Mouse (Mus musculus) hindbrain, embryonic 12.5 days (tissue): ENCODE measurements at regions not wholly inside any gene's neighbourhood (a gene's known extent, or its start where the extent isn't known, plus 50 kb on each side); places are given as distances from the start of the nearest gene placed in this dataset.

Source experiments
- ATAC-seq: fragments of 200-750 bp; cut with Nextera tagmentation; 2 replicates; pipeline ENCODE4 v1.8.0; 2017; ENCODE audit warnings: moderate TSS enrichment; ENCODE audit not compliant: low FRiP score
- H3K27ac ChIP-seq: fragments of 300-500 bp; sonication (generic); 2 replicates; pipeline ENCODE4 v1.5.1; 2016; ENCODE audit warnings: mild to moderate bottlenecking
- H3K27me3 ChIP-seq: fragments of 300-500 bp; sonication (generic); 2 replicates; pipeline ENCODE4 v1.6.1; 2016; ENCODE audit warnings: mild to moderate bottlenecking
- H3K36me3 ChIP-seq: fragments of 300-500 bp; sonication (generic); 2 replicates; pipeline ENCODE4 v1.6.1; 2016; ENCODE audit warnings: mild to moderate bottlenecking
- H3K4me1 ChIP-seq: fragments of 300-500 bp; sonication (generic); 2 replicates; pipeline ENCODE4 v1.6.1; 2016
- H3K4me2 ChIP-seq: fragments of 300-500 bp; sonication (generic); replicated peaks from 2 replicates; pipeline ENCODE4 v1.6.1; 2016; ENCODE audit warnings: mild to moderate bottlenecking
- H3K4me3 ChIP-seq: fragments of 300-500 bp; sonication (generic); 2 replicates; pipeline ENCODE4 v1.5.1; 2016; ENCODE audit warnings: mild to moderate bottlenecking
- H3K9ac ChIP-seq: fragments of 300-500 bp; sonication (generic); 2 replicates; pipeline ENCODE4 v1.6.1; 2016; ENCODE audit warnings: mild to moderate bottlenecking, moderate library complexity
- H3K9me3 ChIP-seq: fragments of 300-500 bp; sonication (generic); replicated peaks from 2 replicates; pipeline ENCODE4 v1.6.1; 2016; ENCODE audit warnings: mild to moderate bottlenecking
- WGBS: fragments of 180-500 bp; shearing (Covaris S2); methylation state at CpG from one replicate; pipeline ENCODE4 v1.1.7; 2016; 5-methylcytosine and 5-hydroxymethylcytosine counted together

- H3K4me2 ChIP-seq: no peak overlapping the region
- H3K36me3 ChIP-seq: no peaks in the 10 kb centered on the region
- H3K27ac ChIP-seq: no peak overlapping the region
- peaks cover 6% of the 10 kb centered on the region; the same call in 1 of the 2 replicates for H3K4me1 ChIP-seq
- no peak overlapping the region for H3K4me3 ChIP-seq
- 92% methylated on average over 4 of the region's 4 CpGs for WGBS
- H3K9me3 ChIP-seq: no peaks in the 10 kb centered on the region
- H3K27me3 ChIP-seq: no peaks in the 10 kb centered on the region
- no peak overlapping the region for H3K9ac ChIP-seq
- 0 out of 2 replicates have a peak, but pooled peaks have one; percentile 43 for ATAC-seq
These were observed 191.1 kb upstream of the Nt5c1b start for GRCm38 (mm10) chr12:10178718-10179117.

GRCm38 (mm10) chr12:10179147-10179814 is 190.5 kb upstream of the Nt5c1b start:
- Histone ChIP-seq H3K27me3 (no peaks in the 10 kb centered on the region), H3K9ac (no peak overlapping the region), H3K36me3 (no peaks in the 10 kb centered on the region), H3K4me2 (no peak overlapping the region), H3K27ac (0 out of 2 replicates have a peak overlapping the region, but pooled peaks have one; percentile 44), H3K4me3 (no peak overlapping the region), H3K4me1 (peaks cover 6% of the 10 kb centered on the region; the same call in 1 of the 2 replicates), H3K9me3 (no peaks in the 10 kb centered on the region)
- WGBS: 26% methylated on average over 1 of the region's 1 CpGs
- peak; percentile 40 for ATAC-seq

GRCm38 (mm10) chr12:10179815-10180468 is 189.8 kb upstream of the Nt5c1b start:
- no peak for ATAC-seq
- H3K9me3 ChIP-seq: no peaks in the 10 kb centered on the region
- no peak overlapping the region for H3K9ac ChIP-seq
- H3K4me1 ChIP-seq: peaks cover 6% of the 10 kb centered on the region; the same call in 1 of the 2 replicates
- no peaks in the 10 kb centered on the region for H3K27me3 ChIP-seq
- 0 out of 2 replicates have a peak overlapping the region, but pooled peaks have one; percentile 44 for H3K27ac ChIP-seq
- H3K36me3 ChIP-seq: no peaks in the 10 kb centered on the region
- H3K4me3 ChIP-seq: no peak overlapping the region
- WGBS: 50% methylated on average over 3 of the region's 3 CpGs
- no peak overlapping the region for H3K4me2 ChIP-seq

GRCm38 (mm10) chr12:10182589-10182988 is 187.2 kb upstream of the Nt5c1b start:
- Histone ChIP-seq H3K9ac (no peak overlapping the region), H3K36me3 (no peaks in the 10 kb centered on the region), H3K27me3 (no peaks in the 10 kb centered on the region), H3K4me1 (peaks cover 6% of the 10 kb centered on the region; the same call in 1 of the 2 replicates), H3K4me3 (no peak overlapping the region), H3K9me3 (no peaks in the 10 kb centered on the region), H3K4me2 (no peak overlapping the region), H3K27ac (no peak overlapping the region)
- no peak for ATAC-seq

DNA sequence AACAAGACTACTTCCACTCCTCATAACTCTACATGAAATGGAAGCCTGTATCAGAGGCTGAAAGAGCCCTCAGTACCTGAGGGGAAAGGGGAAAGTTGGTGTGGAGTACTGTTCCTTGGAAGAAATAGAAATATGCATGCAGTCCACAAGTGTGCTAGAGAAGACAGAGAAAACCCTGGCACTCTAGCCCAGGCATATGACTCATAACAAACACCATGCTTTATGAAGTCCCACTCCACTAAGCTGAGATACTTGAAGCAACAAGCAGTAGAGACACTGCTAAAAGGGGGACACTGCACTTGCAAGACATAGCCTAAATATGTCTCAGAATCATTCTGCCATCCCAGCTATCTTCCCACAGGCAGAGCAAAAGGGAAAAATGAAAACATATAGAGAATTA is 183.2 kb upstream of the Nt5c1b start:
- Histone ChIP-seq H3K27me3 (no peaks in the 10 kb centered on the region), H3K9ac (no peak overlapping the region), H3K4me3 (no peak overlapping the region), H3K4me1 (no peaks in the 10 kb centered on the region), H3K9me3 (no peaks in the 10 kb centered on the region), H3K27ac (no peak overlapping the region), H3K36me3 (no peaks in the 10 kb centered on the region), H3K4me2 (no peak overlapping the region)
- no peak for ATAC-seq

DNA sequence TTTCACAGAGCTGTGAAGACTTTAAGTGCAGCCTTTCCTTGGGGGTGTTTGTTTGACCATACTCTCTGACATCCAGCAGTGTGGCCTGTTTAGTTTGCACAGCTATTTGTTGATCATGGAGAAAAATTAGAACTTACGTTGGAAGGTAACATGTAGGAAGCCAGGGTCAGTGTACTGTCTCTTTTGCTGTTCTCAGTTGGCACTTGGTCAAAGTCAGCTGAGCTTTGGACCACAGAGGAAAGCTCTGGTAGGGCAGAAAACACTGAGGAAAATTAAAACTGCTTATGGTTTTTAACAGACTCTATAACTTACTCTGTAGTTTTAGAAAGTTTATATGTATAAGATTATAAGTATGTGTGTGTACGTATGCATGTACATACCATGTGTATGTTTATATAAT is 180.0 kb upstream of the Nt5c1b start:
- Histone ChIP-seq H3K4me1 (no peaks in the 10 kb centered on the region), H3K4me3 (no peak overlapping the region), H3K9ac (no peak overlapping the region), H3K9me3 (no peaks in the 10 kb centered on the region), H3K4me2 (no peak overlapping the region), H3K36me3 (no peaks in the 10 kb centered on the region), H3K27ac (no peak overlapping the region), H3K27me3 (no peaks in the 10 kb centered on the region)
- WGBS: 91% methylated on average over 2 of the region's 2 CpGs
- ATAC-seq: no peak

- Histone ChIP-seq H3K4me1 (no peaks in the 10 kb centered on the region), H3K27me3 (no peaks in the 10 kb centered on the region), H3K4me2 (no peak overlapping the region), H3K9me3 (no peaks in the 10 kb centered on the region), H3K4me3 (no peak overlapping the region), H3K27ac (no peak overlapping the region), H3K36me3 (no peaks in the 10 kb centered on the region), H3K9ac (no peak overlapping the region)
- ATAC-seq: no peak
- 60% methylated on average over 3 of the region's 3 CpGs for WGBS
These were observed 171.8 kb upstream of the Nt5c1b start for GRCm38 (mm10) chr12:10197906-10198460.

DNA sequence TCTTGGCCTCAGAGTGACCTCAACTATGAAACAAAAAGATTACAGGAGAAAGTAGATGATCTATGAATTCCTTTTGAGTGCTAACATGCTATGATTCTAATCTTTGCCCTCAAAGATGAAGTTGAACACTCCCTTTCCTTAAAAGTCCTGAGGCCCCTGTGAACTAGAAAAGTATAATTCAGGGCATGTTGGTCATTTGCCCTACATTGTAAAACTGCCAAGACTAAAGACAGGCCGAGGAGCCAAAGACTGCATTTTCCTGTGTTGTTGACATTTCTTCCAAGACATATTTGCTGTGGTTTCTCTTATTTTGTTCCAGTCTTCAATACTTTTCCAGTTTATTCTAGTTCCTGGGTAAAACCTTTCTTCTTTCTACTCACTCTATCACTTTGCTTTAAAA is 159.9 kb upstream of the Nt5c1b start:
- Histone ChIP-seq H3K4me1 (no peaks in the 10 kb centered on the region), H3K27me3 (no peaks in the 10 kb centered on the region), H3K4me3 (no peak overlapping the region), H3K9me3 (no peaks in the 10 kb centered on the region), H3K4me2 (no peak overlapping the region), H3K36me3 (no peaks in the 10 kb centered on the region), H3K27ac (no peak overlapping the region), H3K9ac (no peak overlapping the region)
- ATAC-seq: no peak
- 88% methylated on average over 1 of the region's 1 CpGs for WGBS

DNA sequence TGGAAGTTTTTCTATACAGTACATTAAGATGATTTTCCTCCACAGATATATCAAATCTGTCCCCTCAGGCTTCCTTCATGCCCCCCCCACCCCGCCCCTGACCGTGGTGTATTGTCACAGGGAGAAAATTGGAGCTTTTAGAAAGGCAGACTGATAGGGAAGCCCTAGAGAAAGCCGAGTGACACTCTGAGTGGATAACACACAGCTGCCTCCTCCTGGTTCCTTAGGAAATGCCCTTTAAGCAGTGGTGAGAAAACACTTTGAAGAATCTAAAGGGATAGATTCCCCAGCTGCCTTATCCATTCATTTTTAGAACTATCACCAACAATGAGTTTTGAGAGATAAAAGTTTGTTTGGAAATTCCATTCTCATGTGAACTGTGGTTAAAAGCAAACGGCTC is 147.0 kb upstream of the Nt5c1b start:
- H3K27me3 ChIP-seq: no peaks in the 10 kb centered on the region
- no peaks in the 10 kb centered on the region for H3K36me3 ChIP-seq
- no peak overlapping the region for H3K4me3 ChIP-seq
- H3K9ac ChIP-seq: no peak overlapping the region
- WGBS: 41% methylated on average over 4 of the region's 4 CpGs
- H3K4me2 ChIP-seq: no peak overlapping the region
- no peak for ATAC-seq
- H3K27ac ChIP-seq: no peak overlapping the region
- H3K4me1 ChIP-seq: no peaks in the 10 kb centered on the region
- no peaks in the 10 kb centered on the region for H3K9me3 ChIP-seq

- Histone ChIP-seq H3K36me3 (no peaks in the 10 kb centered on the region), H3K4me2 (no peak overlapping the region), H3K27me3 (no peaks in the 10 kb centered on the region), H3K4me3 (no peak overlapping the region), H3K4me1 (no peaks in the 10 kb centered on the region), H3K27ac (no peak overlapping the region), H3K9me3 (no peaks in the 10 kb centered on the region), H3K9ac (no peak overlapping the region)
- WGBS: 46% methylated on average over 4 of the region's 4 CpGs
- ATAC-seq: no peak
These were observed 145.9 kb upstream of the Nt5c1b start for GRCm38 (mm10) chr12:10223832-10224231.

GRCm38 (mm10) chr12:10231144-10231543 is 138.6 kb upstream of the Nt5c1b start:
- no peak overlapping the region for H3K27ac ChIP-seq
- no peaks in the 10 kb centered on the region for H3K36me3 ChIP-seq
- ATAC-seq: no peak
- no peak overlapping the region for H3K4me3 ChIP-seq
- H3K9ac ChIP-seq: no peak overlapping the region
- no peaks in the 10 kb centered on the region for H3K4me1 ChIP-seq
- WGBS: 69% methylated on average over 4 of the region's 4 CpGs
- H3K9me3 ChIP-seq: no peaks in the 10 kb centered on the region
- H3K27me3 ChIP-seq: no peaks in the 10 kb centered on the region
- H3K4me2 ChIP-seq: no peak overlapping the region

DNA sequence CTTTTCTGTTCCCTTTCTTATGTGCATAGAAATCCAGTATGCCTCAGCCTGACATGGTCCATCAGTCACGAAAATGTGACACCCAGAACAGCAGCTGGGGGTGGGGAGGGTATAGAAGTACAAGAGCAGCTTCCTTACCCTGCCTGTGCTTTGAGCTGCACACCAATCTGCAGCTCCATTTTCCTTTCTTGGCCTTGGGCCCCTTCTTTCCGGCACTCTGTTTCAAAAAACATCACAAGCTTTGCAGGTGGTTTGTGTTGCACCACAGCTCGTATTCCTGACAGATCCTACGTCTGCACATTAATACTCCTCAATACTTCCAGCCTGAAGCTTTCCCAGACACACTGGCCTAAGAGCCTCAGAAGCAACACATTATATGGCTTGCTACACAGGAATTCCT is 138.1 kb upstream of the Nt5c1b start:
- ATAC-seq: no peak
- H3K36me3 ChIP-seq: no peaks in the 10 kb centered on the region
- no peak overlapping the region for H3K9ac ChIP-seq
- no peak overlapping the region for H3K4me3 ChIP-seq
- H3K9me3 ChIP-seq: no peaks in the 10 kb centered on the region
- WGBS: 48% methylated on average over 4 of the region's 4 CpGs
- H3K4me1 ChIP-seq: no peaks in the 10 kb centered on the region
- H3K4me2 ChIP-seq: no peak overlapping the region
- no peak overlapping the region for H3K27ac ChIP-seq
- H3K27me3 ChIP-seq: no peaks in the 10 kb centered on the region

DNA sequence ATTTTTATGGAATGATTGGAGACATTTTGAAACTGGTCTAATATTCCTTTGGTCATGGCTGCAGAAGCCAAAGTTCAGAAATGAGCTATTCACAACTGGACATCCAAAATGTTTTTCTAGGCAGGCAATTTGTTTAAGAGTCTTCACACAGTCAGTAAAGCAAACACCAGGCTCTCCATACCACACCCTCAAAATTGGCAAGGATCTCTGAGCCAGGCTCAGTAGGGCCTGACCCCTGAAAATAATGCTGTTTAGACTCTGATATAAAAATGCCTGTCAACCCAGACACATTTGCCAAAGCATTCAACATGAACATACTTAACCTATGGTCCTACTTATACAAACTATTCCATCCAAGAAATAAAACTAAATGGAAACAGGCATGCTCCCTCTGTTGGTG is 121.7 kb upstream of the Nt5c1b start:
- Histone ChIP-seq H3K4me2 (no peak overlapping the region), H3K4me1 (no peaks in the 10 kb centered on the region), H3K9ac (no peak overlapping the region), H3K27me3 (no peaks in the 10 kb centered on the region), H3K36me3 (no peaks in the 10 kb centered on the region), H3K27ac (no peak overlapping the region), H3K9me3 (no peaks in the 10 kb centered on the region), H3K4me3 (no peak overlapping the region)
- ATAC-seq: no peak
